In genomic region chr1:192128343-192128742, GRCm38 (mm10) we compare ENCODE assay signal across 1 mouse cellular context.
A peak's percentile ranks its signal among the peaks of the same experiment; 100 is the strongest.
TF ChIP-seq lines count a peak whose summit lies in the region.

No protein-coding gene starts in this region.

TF ChIP-seq in MEL, 35 proteins besides CTCF, POLR2A, EP300 and RAD21 (continued from another document):
- TF ChIP-seq MYC (IDR thresholded peaks at IDR 0.05; ENCODE audit: low read depth, low read length): peak; percentile 83
